Mouse (Mus musculus): ENCODE data around the gene Disc1.

GRCm38 (mm10) chr8:125049826-125050225 lies 4.2 kb upstream of the Disc1 start:
- TF ChIP-seq GATA1 (IDR thresholded peaks at IDR 0.05; ENCODE audit: low read length) (no peak), TAL1 (IDR thresholded peaks at IDR 0.05; ENCODE audit: low read length) (no peak)

All from erythroblast, embryonic 14.5 days (primary cell).